Mouse (Mus musculus): ENCODE data around the gene Dlg2.

Gene Dlg2

DNA sequence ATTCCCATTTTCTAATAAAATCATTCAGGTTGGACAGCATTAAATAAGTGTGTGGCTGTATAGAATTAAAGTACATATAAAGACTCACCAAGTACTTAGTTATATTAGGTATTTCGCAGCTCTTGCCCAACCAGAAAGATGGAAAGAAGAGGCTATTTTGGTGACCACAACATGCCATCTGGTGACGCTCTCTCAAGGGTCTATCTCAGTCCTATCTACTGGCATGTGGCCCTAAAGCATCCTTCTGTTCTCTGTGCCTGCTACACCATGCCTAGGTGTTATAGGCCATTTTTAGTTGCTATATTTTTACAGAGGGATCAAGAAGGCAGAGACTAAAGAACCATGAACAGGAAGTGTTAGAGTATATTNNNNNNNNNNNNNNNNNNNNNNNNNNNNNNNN, 1629.5 kb downstream of the Dlg2 start:
- DNase-seq: no peak

DNA sequence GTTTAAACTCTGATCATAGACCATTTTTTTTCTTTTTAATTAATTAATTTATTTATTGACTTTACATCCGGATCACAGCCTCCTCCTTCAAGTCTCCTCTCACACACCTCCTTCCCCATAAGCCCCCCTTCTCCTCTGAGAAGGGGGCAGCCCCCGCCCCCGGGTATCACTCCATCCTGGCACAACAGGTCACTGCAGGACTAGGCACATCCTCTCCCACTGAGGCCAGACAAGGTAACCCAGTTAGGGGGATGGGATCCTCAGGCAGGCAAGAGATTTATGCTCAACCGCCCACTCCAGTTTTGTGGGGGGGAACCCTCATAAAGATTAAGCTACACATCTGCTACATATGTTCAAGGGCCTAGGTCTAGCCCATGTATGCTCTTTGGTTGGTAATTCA, 1636.6 kb downstream of the Dlg2 start:
- DNase-seq: no peak

DNA sequence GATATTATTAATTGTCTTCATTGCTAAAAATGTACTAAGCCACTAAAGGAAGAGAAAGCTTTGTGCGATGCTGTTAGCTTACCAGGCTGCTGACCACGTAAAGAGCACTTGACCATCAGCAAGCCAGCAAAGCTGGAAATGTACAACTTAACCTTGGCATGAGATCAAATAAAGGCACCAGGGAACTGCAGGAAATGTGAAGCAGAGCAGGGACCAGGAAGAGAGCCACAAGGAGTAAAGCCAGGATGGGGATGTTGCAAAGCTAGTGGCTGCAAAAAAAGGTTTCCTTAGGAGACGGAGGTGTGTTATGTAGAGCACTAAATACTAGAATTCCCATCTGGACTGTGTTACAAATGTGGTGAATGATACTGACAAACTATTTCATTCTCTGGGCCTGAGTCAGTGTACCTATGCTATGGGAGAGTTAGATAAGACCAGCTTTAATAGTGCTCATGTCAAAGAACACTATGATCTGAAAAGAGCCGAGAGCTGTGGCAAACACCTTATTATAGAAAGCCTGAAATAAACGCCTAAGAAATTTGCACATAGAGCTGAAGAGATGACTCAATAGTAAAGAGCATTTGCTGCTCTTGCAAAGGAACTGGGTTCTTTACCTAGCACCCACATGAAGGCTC, 1638.9 kb downstream of the Dlg2 start:
- no peak for DNase-seq

DNA sequence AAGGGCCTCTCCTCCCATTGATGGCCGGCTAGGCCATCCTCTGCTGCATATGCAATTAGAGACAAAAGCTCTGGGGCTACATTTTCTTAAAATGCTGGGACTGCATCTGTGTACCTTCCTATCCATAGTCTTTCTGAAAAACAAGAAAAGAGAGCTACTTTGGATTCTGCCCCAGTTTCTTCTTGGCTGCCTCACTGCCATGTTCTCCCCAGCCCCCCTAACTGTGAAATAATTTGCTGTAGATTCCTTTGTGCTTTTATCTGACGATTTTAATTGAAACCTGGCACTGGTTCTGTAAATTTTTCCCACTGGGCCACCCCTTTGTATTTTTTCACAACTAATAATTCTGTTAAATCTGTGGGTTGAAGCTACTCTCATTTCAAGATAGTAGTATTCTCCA, 1646.8 kb downstream of the Dlg2 start:
- DNase-seq: no peak

DNA sequence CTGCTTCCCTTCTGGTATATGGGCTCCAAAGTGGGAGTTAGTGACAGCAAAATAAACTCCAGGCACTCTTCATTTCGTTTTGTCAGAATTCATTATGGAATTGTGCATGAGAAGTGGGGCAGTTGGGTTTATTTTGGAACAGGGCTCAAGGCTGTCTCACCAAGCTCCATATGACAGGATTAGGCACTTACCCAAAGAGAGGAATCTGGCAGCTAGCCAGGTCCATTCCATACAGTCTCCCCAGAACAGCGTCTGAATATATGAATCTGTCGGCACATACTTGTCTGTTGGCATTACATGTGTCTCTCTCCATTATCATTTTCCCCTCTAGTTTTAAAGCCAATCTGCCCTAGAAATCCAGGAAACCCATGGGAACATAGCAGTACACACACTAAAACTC, 1649.4 kb downstream of the Dlg2 start:
- no peak for DNase-seq

DNA sequence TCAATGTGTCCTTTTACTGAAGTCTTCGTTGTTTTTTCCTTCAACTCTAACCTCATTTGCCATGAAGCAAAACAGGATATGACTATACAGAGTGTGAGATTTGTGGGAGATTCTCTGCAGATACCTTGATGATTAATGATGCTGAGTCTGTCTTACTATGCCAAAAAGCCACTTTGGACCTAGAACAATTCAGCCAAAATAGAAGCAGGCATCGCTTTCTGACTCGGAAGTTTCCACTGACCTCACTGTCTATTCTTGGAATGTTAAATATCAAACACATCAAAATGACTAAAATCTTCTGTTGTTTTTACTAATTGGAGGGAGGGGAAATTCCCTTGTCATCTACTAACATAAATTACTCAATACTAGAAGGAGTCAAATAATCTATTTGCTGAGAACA, 1657.8 kb downstream of the Dlg2 start:
- peak in 1 of 2 experiments; percentile 13 for DNase-seq

DNA sequence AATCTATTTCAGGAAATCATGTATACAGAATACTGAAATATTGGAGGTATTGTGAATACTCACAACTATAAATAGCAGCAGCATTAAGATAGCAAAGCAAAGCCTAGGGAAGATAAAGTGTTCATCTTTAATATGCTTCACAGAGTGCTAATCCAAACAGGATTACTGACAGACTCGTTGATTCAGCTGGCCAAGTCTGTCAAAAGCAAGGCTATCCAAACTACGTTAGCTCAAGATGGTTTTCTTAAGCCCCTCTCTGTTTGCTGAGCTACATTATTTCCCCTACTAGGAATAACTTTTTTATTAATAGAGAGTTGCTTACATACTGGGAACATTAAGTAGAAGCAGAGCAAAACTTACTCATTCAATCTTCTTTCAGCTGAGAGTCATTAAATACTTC, 1659.2 kb downstream of the Dlg2 start:
- DNase-seq: no peak

DNA sequence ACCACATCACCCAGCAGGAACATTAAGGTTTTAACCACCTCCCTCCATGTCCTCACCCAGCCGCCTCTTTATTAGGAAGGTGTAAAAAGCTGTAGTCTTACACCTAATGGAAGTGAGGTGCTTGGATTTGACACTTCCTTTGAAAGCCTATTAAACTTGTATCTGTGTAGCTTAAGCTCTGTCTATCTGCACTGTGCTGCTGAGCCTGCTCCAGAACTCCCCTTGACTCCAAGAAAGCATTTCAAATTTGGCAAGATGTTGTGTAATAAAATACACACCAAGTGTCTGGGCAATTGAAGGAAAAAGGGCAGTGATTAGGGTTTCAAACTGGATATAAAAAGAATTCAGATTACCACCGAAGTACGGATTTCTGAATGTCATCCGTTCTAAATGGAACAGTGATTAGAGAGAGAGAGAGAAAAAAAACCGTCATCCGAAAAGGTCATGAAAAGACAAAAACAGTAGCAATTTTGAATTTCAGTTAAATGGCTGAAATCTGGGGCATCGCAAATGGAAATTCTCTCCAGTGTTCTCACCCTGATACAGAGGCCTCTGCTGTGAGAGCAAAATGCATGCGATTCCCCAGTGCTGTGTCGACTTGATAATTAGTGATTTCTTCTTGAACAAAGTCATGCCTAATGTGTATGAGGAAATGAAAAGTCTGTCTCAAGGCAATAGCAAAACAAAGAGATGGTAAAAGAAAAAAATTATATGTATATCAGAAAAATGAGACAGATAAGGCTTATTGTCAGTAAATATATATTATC, 1663.8 kb downstream of the Dlg2 start:
- DNase-seq: no peak

DNA sequence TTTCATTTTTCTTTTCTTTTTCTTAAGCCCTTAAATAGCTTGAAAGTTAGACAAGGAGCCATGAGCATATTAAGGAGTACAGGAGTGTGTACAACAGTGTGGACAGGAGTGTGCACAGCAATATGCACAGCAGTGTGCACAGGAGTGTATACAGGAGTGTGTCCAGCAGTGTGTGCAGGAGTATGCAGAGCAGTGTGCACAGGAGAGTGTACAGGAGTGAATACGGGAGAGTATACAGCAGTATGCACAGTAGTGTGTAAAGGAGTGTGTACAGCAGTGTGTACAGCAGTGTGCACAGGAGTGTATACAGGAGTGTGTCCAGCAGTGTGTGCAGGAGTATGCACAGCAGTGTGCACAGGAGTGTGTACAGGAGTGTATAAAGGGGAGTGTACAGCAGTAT, 1671.0 kb downstream of the Dlg2 start:
- DNase-seq: no peak

DNA sequence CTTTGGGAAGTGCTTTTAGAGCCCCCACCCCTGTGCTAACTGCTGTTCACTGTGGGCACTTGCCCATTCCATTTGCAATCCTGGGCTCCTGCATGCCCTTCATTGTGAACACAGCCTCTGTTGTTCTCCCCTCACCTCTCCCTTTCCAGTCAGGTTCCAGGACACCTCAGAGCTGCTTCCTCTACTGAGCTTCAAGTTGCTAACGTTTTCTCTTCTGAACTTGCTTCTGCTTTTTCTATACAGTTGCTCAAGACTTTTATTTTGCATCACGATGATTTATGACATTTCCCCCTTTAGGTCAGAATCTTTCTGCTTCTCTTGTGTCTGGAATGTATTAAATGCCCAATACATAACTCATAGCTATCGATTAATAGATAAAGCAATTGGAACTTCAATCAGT, 1674.3 kb downstream of the Dlg2 start:
- no peak for DNase-seq

DNA sequence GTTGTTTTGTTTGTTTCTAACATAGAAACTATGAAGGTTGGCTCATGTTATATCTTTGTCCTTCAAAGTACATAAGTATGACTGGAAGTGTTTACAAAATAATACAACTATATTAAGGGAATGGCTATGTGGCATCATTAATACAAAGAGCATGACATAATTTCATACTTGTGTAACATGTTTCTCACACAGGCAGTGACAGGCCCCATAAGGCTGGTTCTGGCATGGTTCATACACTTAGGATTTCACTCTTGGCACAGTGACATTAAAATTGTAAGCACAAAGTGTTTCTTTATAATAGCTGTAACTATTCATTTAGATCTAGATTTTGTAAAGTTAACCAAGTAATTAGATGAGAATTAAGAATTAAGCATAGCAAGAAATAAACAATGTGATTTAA, 1678.1 kb downstream of the Dlg2 start:
- DNase-seq: no peak

DNA sequence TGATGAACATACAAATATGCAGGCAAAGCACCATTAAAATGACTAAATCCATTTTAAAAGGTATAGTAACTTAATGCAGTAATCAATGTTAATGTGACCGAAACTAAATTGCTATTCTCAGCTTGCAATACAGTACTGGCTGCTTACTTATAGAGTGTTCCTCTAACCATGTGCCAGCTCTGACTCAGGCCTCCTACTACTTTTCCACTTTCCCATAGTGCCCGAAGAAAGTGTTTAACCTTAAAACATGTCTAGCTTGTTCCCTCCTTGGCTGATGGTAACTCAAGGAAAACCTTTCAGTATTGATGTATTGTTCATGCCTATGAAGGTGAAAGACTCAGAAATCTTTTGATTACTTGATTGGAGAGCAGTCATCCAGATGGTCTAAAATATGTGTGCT, 1686.7 kb downstream of the Dlg2 start:
- DNase-seq: no peak

DNA sequence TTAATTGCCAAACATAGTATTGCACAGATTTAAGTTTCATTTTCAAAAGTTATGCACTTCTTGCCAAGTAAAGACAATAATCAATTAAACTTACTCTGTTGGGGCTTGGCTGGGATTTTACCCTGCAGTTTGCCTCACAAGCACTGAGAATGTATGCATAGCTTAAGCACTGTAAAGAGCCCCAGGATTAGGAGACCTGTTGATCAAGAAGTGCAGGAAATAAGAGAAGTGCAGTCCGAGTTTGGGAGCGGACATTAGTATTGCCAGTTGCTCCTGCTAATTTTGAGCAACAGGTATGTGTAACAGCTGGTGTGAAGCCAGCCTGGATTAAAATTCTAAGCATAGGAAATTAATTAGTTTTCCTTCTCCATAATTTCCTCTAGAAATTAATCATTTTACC, 1687.8 kb downstream of the Dlg2 start:
- DNase-seq: no peak

DNA sequence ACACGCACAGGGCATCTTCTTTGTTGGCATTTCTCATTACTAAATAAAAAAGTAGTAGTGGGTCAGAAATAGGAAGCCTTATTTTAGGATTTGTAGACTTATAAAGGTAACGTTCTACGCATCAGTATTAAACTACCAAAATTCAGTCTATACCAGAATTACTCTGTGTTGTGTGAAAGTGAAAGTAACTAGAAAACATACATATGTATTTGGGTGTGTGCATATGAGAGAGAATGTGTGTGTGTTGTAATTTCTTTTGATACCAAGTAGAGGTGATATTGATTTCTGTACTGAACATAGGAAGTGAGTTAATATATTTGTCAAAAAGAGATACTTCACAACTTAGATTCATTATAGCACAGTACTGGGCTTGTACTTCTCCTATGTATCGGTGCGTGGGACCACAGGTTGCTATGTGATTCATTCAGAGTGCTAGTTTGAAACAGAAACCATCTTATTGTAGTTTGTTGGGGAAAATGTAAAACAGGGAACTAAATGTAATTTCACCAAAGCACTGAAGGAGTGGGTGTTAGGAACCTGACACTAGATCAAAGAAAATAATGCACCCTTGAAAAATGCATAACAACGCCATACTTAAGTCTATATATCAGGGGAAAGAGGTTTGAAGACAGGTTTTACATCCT, 1688.5 kb downstream of the Dlg2 start:
- DNase-seq: no peak

DNA sequence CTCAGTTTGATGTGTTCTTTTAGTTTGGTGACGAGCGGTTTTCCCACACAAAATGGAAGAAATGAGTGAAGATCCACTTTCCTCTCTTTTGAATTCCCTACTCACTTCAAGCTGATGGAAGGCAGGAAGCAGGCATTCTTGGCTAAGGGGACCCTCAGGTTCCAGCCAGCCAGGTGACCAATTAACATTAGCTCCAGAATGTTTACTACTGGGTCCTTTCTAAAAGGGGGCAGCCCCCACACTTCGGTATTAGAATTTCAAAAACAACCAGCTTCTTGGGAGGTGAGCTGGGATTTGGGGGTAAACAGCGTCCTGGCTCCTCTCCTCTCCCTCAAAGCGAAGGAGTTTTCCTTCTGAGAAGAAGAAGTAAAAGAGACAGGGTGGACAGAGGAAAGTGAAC, 1703.6 kb downstream of the Dlg2 start:
- no peak for DNase-seq

DNA sequence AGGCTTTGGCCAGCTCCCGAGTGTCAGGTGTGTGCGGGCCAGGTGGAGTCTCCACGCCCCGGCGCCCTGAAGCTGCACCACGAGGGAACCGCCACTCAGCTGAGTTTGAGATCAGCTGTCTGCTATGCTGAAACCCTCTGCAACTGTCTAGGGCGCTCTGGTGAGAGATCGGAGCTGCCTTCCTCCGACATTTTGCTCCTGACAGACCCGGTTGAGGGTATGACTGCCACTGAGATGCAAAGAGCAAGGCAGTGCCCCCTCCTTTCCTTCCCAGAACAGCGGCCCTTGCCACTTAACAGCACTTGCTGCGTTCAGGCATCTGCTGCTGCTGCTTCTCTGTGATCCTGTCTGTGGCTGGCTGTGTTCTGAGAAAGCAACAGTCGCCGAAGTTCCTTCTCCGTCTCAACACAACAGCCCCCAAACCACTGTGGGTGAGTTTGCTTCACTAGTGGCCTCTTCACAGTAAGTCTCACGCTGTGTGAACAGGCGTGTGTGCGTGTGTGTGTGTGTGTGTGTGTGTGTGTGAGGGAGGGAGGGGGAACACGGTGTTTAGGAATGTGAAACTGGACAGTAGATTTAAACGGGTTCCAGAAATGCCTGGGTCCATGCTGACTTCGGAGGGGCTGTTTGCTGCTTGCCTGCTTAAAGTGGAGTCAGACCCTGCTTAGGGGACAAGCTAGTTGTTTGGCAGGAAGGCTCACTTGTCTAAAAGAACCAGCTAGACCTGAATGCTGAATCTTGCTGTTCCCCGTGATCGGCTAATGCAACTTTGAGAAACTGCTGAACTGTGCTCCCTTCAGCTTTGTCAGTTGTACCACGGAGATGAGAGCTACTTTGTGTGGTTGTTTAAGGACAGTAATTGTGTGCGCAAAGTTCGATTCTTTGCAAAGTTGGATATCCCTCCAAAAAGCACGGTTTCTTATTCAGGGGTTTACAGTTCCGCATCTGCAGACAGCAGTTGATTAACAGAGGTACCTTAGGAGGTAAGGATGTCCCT, 1704.4 kb downstream of the Dlg2 start:
- DNase-seq: peak; percentile 8 to 37

DNA sequence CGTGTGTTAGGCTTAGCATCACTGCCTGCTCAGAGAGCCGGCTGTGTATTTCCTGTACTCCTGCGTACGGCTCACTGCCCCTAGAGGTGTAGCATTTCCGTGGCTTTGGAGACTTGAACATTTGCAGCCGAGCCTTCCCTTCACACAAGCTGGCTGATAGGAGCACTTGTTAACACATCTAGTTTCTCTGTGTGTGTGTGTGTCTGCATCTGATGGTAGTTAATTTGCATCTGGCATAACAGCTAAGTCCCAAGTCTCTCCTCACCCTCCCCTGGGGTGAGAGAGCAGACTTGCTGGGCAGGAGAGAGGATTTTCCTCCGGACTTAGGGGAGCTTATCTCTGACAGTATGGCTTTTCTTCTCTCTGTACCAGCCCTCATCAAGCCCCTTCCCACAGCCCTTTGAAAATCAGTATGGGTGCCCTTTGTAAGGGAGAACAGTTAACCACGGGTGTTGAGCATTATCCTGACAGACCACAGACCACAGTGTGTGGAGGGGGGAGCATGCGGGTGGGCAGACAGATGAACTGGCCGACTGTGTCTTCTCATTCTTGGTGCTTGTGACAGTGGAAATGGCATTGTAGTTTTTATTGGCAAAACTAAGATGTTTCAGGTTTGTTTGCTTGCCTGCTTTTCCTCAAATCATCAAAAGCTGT, 1705.6 kb downstream of the Dlg2 start:
- peak in 1 of 2 experiments; percentile 6 for DNase-seq

DNA sequence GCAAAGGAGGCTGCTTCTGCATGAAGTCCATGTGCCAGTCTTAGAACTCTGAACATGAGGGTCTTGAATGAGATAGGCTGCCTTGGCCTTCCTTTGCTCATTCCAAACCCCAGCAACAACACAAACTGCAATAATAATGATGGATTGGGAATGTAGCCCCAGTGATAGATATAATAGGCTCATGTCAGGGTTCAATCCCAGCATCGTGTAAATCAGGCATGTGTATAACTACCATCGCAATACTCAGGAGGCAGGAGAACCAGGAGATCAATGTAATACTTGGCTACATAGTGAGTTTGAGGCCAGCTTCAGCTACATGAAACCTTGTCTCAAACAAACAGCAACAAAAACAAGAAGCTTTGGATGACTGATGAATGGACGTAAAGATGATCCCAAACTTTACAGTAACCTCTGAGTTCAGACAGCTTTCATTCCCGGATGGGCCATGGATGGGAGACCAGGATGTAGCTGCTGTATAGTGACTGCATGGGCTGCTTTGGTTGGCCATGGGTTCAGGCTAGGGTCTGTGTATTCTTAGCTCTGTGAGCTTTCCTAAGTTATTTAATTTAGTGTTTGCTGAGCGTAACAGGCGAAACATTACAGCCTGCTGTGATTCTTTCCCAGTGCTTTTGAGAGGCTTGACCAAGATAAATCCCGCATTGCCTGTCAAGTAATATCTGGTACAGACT, 1708.0 kb downstream of the Dlg2 start:
- no peak for DNase-seq

DNA sequence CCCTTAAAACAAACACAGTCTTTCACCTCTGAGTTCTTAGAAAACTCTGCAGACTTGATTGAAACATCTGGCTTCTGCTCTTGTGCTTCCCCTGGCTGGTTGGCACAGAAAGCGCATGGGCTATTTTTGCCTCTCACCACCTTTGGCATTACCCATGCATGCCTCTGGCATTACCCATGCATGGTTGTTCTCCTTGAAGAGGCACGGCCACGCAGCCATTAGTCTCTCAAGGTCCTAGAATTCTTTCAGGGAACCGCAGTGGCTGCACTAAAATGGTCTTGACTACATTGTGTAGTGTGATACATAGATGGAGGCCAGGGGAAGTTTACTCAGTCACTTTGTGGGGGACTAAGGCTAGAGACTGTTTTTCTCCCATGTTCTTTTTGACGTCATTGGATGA, 1709.9 kb downstream of the Dlg2 start:
- DNase-seq: no peak

DNA sequence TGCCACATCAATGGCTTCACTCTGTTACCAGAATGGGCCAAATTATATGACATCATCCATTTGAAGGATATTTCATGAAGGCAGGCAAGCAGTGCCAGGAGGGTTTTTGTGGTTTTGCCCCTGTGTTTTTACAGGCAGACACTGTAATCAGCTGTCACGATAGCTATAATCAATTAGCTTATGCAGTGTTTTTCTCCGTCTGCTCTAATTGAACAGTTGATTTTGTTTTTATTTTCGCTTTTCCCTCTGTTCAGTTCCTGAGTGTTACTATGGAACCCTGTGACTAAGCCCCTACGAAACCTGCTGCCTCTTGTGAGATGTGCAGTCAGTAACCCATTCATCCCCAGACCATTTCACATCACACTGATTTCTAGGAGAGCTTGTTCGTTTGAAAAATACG, 1712.7 kb downstream of the Dlg2 start:
- DNase-seq: no peak

DNA sequence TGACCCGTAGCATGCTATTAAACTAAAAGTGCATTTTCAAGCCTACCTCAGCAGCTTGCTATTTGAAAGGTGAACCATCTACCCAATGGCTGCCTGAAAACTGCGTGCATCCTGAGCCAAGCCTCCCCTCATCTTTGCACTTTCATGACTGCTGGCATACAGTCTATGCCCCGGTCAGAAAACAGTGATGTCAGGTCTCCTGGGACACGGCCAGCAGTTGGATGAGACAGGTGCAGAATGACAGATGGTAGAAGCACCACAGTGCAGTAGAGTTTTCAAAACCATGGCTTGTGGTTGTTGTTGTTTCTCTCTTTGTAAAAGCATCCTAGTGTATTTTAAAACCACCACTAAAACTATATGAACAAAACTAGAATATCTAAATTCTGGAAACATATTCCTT, 1719.5 kb downstream of the Dlg2 start:
- DNase-seq: no peak

DNA sequence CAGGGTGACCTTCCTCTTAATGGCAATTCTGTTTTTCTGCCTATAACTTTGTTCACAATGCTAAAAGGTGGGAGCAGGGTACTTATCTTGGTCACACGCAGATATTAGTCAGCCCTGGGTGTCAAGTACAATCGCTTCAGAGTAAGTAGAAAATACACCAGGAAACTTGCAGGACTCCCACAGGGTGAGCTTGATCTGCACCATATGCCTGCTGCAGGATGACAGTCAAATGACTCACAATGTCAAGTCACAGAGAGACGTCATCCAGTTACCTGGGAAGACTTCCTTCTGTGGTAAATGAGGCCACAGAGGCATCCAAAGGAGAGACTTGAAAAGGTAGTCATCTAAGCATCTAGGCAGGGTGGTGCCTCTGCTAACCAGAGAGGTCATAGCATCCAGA, 1721.1 kb downstream of the Dlg2 start:
- no peak for DNase-seq
